In genomic region chrX:155724157-155724556, GRCm38 (mm10) we compare ENCODE assay signal across 21 mouse cellular contexts.
"Had no signal": no experiment of that assay in that cellular context is flagged by ENCODE, and none has a peak within 500 bp of the region (broad histone marks: within the 10 kb centered on the region; RNA-seq: fewer than 3 reads in every experiment).

No protein-coding gene starts in this region.

- ATAC-seq: forebrain, embryonic 13.5 days; forebrain, embryonic 14.5 days; forebrain, embryonic 15.5 days; forebrain, embryonic 16.5 days; forebrain, postnatal 0 days had no signal

- DNase-seq: cerebellum, adult 18-20 months; cerebellum, adult 2 months; cerebellum, adult 8-10 months; cerebellum, adult 9-10 months; cerebellum, adult 9-11 months; cerebellum, postnatal 10 days; cerebellum, postnatal 14 days; cerebellum, postnatal 25 days; cerebellum, postnatal 36 days; forebrain, postnatal 0 days; gastrocnemius, adult 2 months; gastrocnemius, postnatal 10 days; gastrocnemius, postnatal 14 days; gastrocnemius, postnatal 25 days; gastrocnemius, postnatal 36 days; heart, adult 18-20 months; heart, adult 2 months had no signal
